ENCODE assay signal across 9 mouse cellular contexts in the genomic region with DNA sequence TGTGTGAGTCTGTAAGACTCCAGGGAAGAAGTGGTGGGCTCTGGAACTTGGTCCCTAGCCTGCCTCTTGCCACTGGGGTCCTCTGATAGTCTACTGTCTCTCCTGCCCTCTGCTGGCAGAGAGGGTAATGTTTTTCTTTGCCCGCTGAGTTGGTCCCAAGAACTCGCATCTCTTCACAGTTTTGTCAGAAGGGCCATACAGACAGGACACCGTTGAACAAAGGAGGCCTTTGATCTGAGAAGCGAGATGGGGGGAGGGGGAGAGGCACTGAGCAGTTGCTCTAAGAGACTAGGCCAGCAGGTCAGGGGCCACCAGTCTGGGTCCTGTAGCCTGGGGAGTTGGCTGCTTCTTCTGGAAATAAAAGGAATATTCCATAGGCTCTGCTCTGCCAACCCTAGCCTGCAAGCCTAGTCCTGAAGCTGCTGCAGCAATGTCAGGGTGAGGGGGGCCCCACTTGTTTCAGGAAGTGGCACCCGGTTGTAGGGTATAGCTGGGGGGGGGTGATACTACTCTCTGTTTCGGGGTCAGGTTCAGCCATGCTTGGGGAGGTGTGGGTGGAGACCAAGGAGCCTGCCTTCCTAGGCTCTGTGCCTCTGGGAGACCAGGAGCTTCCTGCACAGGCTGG. TPM values are rescaled to one million over a fixed set of nuclear protein-coding genes. Genes with fewer than 3 reads are reported as not detected.
A peak's percentile ranks its signal among the peaks of the same experiment; 100 is the strongest.
DNase-seq lines count a peak whose midpoint lies in the region; ATAC-seq and TF ChIP-seq lines count a peak whose summit lies in the region.
"Had no signal": no experiment of that assay in that cellular context is flagged by ENCODE, and none has a peak within 500 bp of the region (broad histone marks: within the 10 kb centered on the region; RNA-seq: fewer than 3 reads in every experiment).

No protein-coding gene starts in this region.

- peaks cover 29% of the 10 kb centered on the region for H3K4me1 ChIP-seq in cerebellum, adult 2 months (ENCODE audit: control insufficient read depth, insufficient read depth, low read length)
- peaks cover 0 to 3% of the 10 kb centered on the region in 2 experiments; a peak in 1 of 4 replicates for H3K4me1 ChIP-seq in liver, embryonic 14.5 days (replicated peaks; ENCODE audit: control insufficient read depth in 2 of 2, insufficient read depth in 2 of 2, low read length in 1 of 2)

- WGBS in cerebellum, adult 2 months, result 41% methylated on average over 6 of the region's 6 CpGs
- 30% methylated on average over 6 of the region's 6 CpGs for WGBS in liver, embryonic 14.5 days (ENCODE audit: insufficient replicate concordance)

- no peak for TF ChIP-seq EP300 in liver, embryonic 14.5 days (IDR thresholded peaks at IDR 0.05; ENCODE audit: low read depth)

- ATAC-seq in liver, embryonic 14.5 days (ENCODE audit: insufficient read depth), result no peak

- TF ChIP-seq CTCF in cerebellum, adult 2 months (IDR thresholded peaks at IDR 0.05; ENCODE audit: borderline replicate concordance, insufficient read depth, low read depth, low read length), result peak; percentile 51; the same call in 1 of the 2 replicates
- peak; percentile 70 for TF ChIP-seq CTCF in liver, embryonic 14.5 days (IDR thresholded peaks at IDR 0.05; ENCODE audit: low read depth)

- DNase-seq in cerebellum, adult 2 months, result peak in 1 of 2 experiments; percentile 42
- no peak for DNase-seq in cerebellum, adult 8-10 months
- DNase-seq in liver, embryonic 14.5 days (ENCODE audit: low read depth in 3 of 3, low spot score in 3 of 3), result no peak
- DNase-seq in liver, result no peak
- DNase-seq in cerebellum, postnatal 14 days, result peak; percentile 63 to 79
- peak; percentile 67 for DNase-seq in left cerebral cortex, postnatal 4 days
- peak; percentile 75 for DNase-seq in thymus, postnatal 0 days (ENCODE audit: low spot score)
- no peak for DNase-seq in T-cell, adult 2 months (ENCODE audit: low spot score)
- DNase-seq: liver, embryonic 13.5 days had no signal

- no peaks in the 10 kb centered on the region for H3K9me3 ChIP-seq in liver, embryonic 14.5 days (ENCODE audit: control insufficient read depth, low read length)
- H3K9me3 ChIP-seq: liver, embryonic 13.5 days had no signal

- no peak overlapping the region for H3K27ac ChIP-seq in cerebellum, adult 2 months (ENCODE audit: insufficient read depth, low read length)
- H3K27ac ChIP-seq in liver, embryonic 14.5 days, result no peak overlapping the region
- H3K27ac ChIP-seq: liver, embryonic 13.5 days had no signal

- H3K9ac ChIP-seq in liver, embryonic 14.5 days (replicated peaks), result no peak overlapping the region
- H3K9ac ChIP-seq: liver, embryonic 13.5 days had no signal

- H3K4me3 ChIP-seq in cerebellum, adult 2 months (replicated peaks; ENCODE audit: insufficient read depth, low read depth, low read length), result no peak overlapping the region
- H3K4me3 ChIP-seq in liver, embryonic 14.5 days (ENCODE audit: insufficient read depth in 1 of 2, low read depth in 2 of 2, low read length in 2 of 2), result no peak overlapping the region
- H3K4me3 ChIP-seq: liver, embryonic 13.5 days had no signal

- no peak for TF ChIP-seq POLR2A in cerebellum, adult 2 months (IDR thresholded peaks at IDR 0.05; ENCODE audit: borderline replicate concordance, insufficient read depth, low read length)

- H3K36me3 ChIP-seq in liver, embryonic 14.5 days (replicated peaks; ENCODE audit: control insufficient read depth, insufficient read depth, low read depth), result no peaks in the 10 kb centered on the region
- H3K36me3 ChIP-seq: liver, embryonic 13.5 days had no signal

- intact Hi-C loops in left cerebral cortex, postnatal 4 days (cut with DNase I), result loop anchor here (10.0 kb wide), 1 partner anchor 460 kb away; a partner anchor contains a TSS

- no peak overlapping the region for H3K4me2 ChIP-seq in liver, embryonic 14.5 days (ENCODE audit: low read depth)
- H3K4me2 ChIP-seq: liver, embryonic 13.5 days had no signal

- no peaks in the 10 kb centered on the region for H3K27me3 ChIP-seq in cerebellum, adult 2 months (ENCODE audit: control insufficient read depth, insufficient read depth, low read length)
- H3K27me3 ChIP-seq in liver, embryonic 14.5 days (ENCODE audit: control insufficient read depth, insufficient read depth, low read length), result peaks cover 15% of the 10 kb centered on the region

RNA-seq across cellular contexts. Expression of a gene that starts 6.6 kb away (rescaled TPM):
- polyA plus RNA-seq in cerebellum, adult 2 months (2012; rRNA removed), result 316 and 321 TPM in 2 replicates
- polyA plus RNA-seq in liver, embryonic 14.5 days (2012; rRNA removed), result 7.1 and 8.7 TPM in 2 replicates
- 3.0 and 3.3 TPM in 2 replicates for polyA plus RNA-seq in liver, embryonic 14.5 days (2014; fragmentation: Nextera tagmentation; extraction: Ambion mirVana)
- 100 to 1,000 TPM; 212 to 213 TPM for total RNA-seq in left cerebral cortex, postnatal 4 days (2021)
- polyA plus RNA-seq in thymus, postnatal 0 days (2015; fragmentation: Nextera tagmentation; extraction: Ambion mirVana), result 8.1 and 10.1 TPM in 2 replicates

RNA-seq across cellular contexts. Expression of a gene that starts 28.8 kb away (rescaled TPM):
- polyA plus RNA-seq in cerebellum, adult 2 months (2012; rRNA removed), result 67.2 and 68.4 TPM in 2 replicates
- polyA plus RNA-seq in liver, embryonic 14.5 days (2012; rRNA removed), result 90.7 and 101 TPM in 2 replicates
- polyA plus RNA-seq in liver, embryonic 14.5 days (2014; fragmentation: Nextera tagmentation; extraction: Ambion mirVana), result 6.0 and 6.8 TPM in 2 replicates
- total RNA-seq in left cerebral cortex, postnatal 4 days (2021), result 10 to 100 TPM; 57.2 to 58.7 TPM
- 3.0 and 4.1 TPM in 2 replicates for polyA plus RNA-seq in thymus, postnatal 0 days (2015; fragmentation: Nextera tagmentation; extraction: Ambion mirVana)

RNA-seq across cellular contexts. Expression of a gene that starts 29.3 kb away (rescaled TPM):
- polyA plus RNA-seq in cerebellum, adult 2 months (2012; rRNA removed), result 84.3 and 86.1 TPM in 2 replicates
- 90.5 and 90.6 TPM in 2 replicates for polyA plus RNA-seq in liver, embryonic 14.5 days (2012; rRNA removed)
- polyA plus RNA-seq in liver, embryonic 14.5 days (2014; fragmentation: Nextera tagmentation; extraction: Ambion mirVana), result 168 and 179 TPM in 2 replicates
- 10 to 100 TPM; 29.2 to 30.4 TPM for total RNA-seq in left cerebral cortex, postnatal 4 days (2021)
- 60.0 and 68.3 TPM in 2 replicates for polyA plus RNA-seq in thymus, postnatal 0 days (2015; fragmentation: Nextera tagmentation; extraction: Ambion mirVana)

RNA-seq across cellular contexts. Expression of a gene that starts 33.4 kb away (rescaled TPM):
- polyA plus RNA-seq in cerebellum, adult 2 months (2012; rRNA removed), result 0.06 and 0.08 TPM in 2 replicates
- 11.9 and 14.4 TPM in 2 replicates for polyA plus RNA-seq in liver, embryonic 14.5 days (2012; rRNA removed)
- 9.8 and 10.7 TPM in 2 replicates for polyA plus RNA-seq in liver, embryonic 14.5 days (2014; fragmentation: Nextera tagmentation; extraction: Ambion mirVana)
- not detected for total RNA-seq in left cerebral cortex, postnatal 4 days (2021)
- polyA plus RNA-seq in thymus, postnatal 0 days (2015; fragmentation: Nextera tagmentation; extraction: Ambion mirVana), result 0.12 and 0.39 TPM in 2 replicates

RNA-seq across cellular contexts. Expression of a gene that starts 39.3 kb away (rescaled TPM):
- 0.13 TPM in 1 of 2 replicates, not detected in the other for polyA plus RNA-seq in cerebellum, adult 2 months (2012; rRNA removed)
- 0.08 TPM in 1 of 2 replicates, not detected in the other for polyA plus RNA-seq in liver, embryonic 14.5 days (2012; rRNA removed)
- not detected in 2 replicates for polyA plus RNA-seq in liver, embryonic 14.5 days (2014; fragmentation: Nextera tagmentation; extraction: Ambion mirVana)
- not detected for total RNA-seq in left cerebral cortex, postnatal 4 days (2021)
- polyA plus RNA-seq in thymus, postnatal 0 days (2015; fragmentation: Nextera tagmentation; extraction: Ambion mirVana), result 0.39 and 0.55 TPM in 2 replicates
- polyA plus RNA-seq: liver, embryonic 13.5 days had no signal

Comparison
In these comparisons a context has a peak if more than half of its experiments do, and no peak if none do; other contexts are left out.
1. DNase-seq: peak in cerebellum, postnatal 14 days (2 of 2), left cerebral cortex, postnatal 4 days (single experiment) and thymus, postnatal 0 days (single experiment); none in cerebellum, adult 8-10 months (single experiment), liver, embryonic 14.5 days (0 of 3), liver (single experiment) and T-cell, adult 2 months (single experiment).
2. RNA of a gene that starts 6.6 kb away (polyA plus RNA-seq): 316 to 321 TPM in cerebellum, adult 2 months; 8.1 to 10.1 TPM in thymus, postnatal 0 days and 3.0 to 8.7 TPM in liver, embryonic 14.5 days; every median in the first group is over 10 times any median in the second.